Mouse (Mus musculus): ENCODE data around the gene Cnot3. TPM values are rescaled to one million over a fixed set of nuclear protein-coding genes. Genes with fewer than 3 reads are reported as not detected.
A peak's percentile ranks its signal among the peaks of the same experiment; 100 is the strongest.

Cnot3 gene
- polyA plus RNA-seq, 1 experiment = 53.8 TPM

- peaks cover 62% of the 10 kb centered on the region for H3K36me3 ChIP-seq (ENCODE audit: control insufficient read depth)
- TF ChIP-seq TAL1 (IDR thresholded peaks at IDR 0.05; ENCODE audit: low read length) (no peak), GATA1 (IDR thresholded peaks at IDR 0.05; ENCODE audit: low read length) (no peak)
- no peaks in the 10 kb centered on the region for H3K27me3 ChIP-seq (ENCODE audit: control insufficient read depth)
- H3K9me3 ChIP-seq (ENCODE audit: control insufficient read depth, low read length) = no peaks in the 10 kb centered on the region
- peak overlapping the region; percentile 83 for H3K4me3 ChIP-seq (replicated peaks)
- peaks cover 44% of the 10 kb centered on the region for H3K4me1 ChIP-seq (ENCODE audit: control insufficient read depth)
Observed at GRCm38 (mm10) chr7:3643843-3644242, 1.2 kb upstream of the Cnot3 start.

GRCm38 (mm10) chr7:3644348-3644671, 758 bp upstream of the Cnot3 start:
- peak overlapping the region; percentile 83 for H3K4me3 ChIP-seq (replicated peaks)
- H3K9me3 ChIP-seq (ENCODE audit: control insufficient read depth, low read length) = no peaks in the 10 kb centered on the region
- peaks cover 45% of the 10 kb centered on the region for H3K4me1 ChIP-seq (ENCODE audit: control insufficient read depth)
- H3K36me3 ChIP-seq (ENCODE audit: control insufficient read depth) = peaks cover 62% of the 10 kb centered on the region
- H3K27me3 ChIP-seq (ENCODE audit: control insufficient read depth) = no peaks in the 10 kb centered on the region
- TF ChIP-seq GATA1 (IDR thresholded peaks at IDR 0.05; ENCODE audit: low read length) (peak; percentile 72), TAL1 (IDR thresholded peaks at IDR 0.05; ENCODE audit: low read length) (no peak)

- peaks cover 45% of the 10 kb centered on the region for H3K4me1 ChIP-seq (ENCODE audit: control insufficient read depth)
Observed at GRCm38 (mm10) chr7:3645488-3646025, 489 bp downstream of the Cnot3 start.

GRCm38 (mm10) chr7:3646188-3646587, 1.1 kb downstream of the Cnot3 start:
- H3K36me3 ChIP-seq (ENCODE audit: control insufficient read depth) = peaks cover 62% of the 10 kb centered on the region
- no peak for TF ChIP-seq TAL1 (IDR thresholded peaks at IDR 0.05; ENCODE audit: low read length)
- no peak for TF ChIP-seq GATA1 (IDR thresholded peaks at IDR 0.05; ENCODE audit: low read length)
- H3K4me3 ChIP-seq (replicated peaks) = peak overlapping the region; percentile 83
- H3K27me3 ChIP-seq (ENCODE audit: control insufficient read depth) = no peaks in the 10 kb centered on the region
- peaks cover 45% of the 10 kb centered on the region for H3K4me1 ChIP-seq (ENCODE audit: control insufficient read depth)
- H3K9me3 ChIP-seq (ENCODE audit: control insufficient read depth, low read length) = no peaks in the 10 kb centered on the region

More at GRCm38 (mm10) chr7:3645488-3646025, 489 bp downstream of the Cnot3 start:
- Histone ChIP-seq H3K4me3 (replicated peaks) (peak overlapping the region; percentile 83), H3K36me3 (ENCODE audit: control insufficient read depth) (peaks cover 62% of the 10 kb centered on the region), H3K27me3 (ENCODE audit: control insufficient read depth) (no peaks in the 10 kb centered on the region), H3K9me3 (ENCODE audit: control insufficient read depth, low read length) (no peaks in the 10 kb centered on the region)
- TF ChIP-seq GATA1 (IDR thresholded peaks at IDR 0.05; ENCODE audit: low read length) = no peak
- TF ChIP-seq TAL1 (IDR thresholded peaks at IDR 0.05; ENCODE audit: low read length) = no peak

DNA sequence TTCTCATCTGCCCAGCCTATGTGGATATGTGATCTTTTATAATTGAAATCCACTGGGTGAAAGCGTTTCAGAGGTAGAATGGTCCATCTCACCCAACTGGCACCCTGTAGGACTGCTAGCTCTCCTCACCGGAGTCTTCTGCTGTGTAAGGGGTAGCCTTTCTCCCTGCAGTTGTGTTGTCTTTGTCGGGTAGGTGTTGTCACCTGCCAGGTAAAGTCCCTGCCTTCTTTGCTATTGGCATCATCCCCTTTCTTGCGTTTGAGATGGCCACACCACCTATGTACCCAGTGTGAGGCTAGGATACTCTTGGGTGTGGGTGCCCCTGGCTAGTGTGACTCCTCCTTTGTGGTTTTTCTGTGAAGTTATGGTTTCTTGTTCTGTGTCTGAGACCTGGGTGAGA, 1.6 kb downstream of the Cnot3 start:
- H3K4me3 ChIP-seq (replicated peaks) = peak overlapping the region; percentile 83
- H3K4me1 ChIP-seq (ENCODE audit: control insufficient read depth) = peaks cover 45% of the 10 kb centered on the region
- TF ChIP-seq GATA1 (IDR thresholded peaks at IDR 0.05; ENCODE audit: low read length) (no peak), TAL1 (IDR thresholded peaks at IDR 0.05; ENCODE audit: low read length) (no peak)
- H3K36me3 ChIP-seq (ENCODE audit: control insufficient read depth) = peaks cover 62% of the 10 kb centered on the region
- no peaks in the 10 kb centered on the region for H3K9me3 ChIP-seq (ENCODE audit: control insufficient read depth, low read length)
- no peaks in the 10 kb centered on the region for H3K27me3 ChIP-seq (ENCODE audit: control insufficient read depth)

DNA sequence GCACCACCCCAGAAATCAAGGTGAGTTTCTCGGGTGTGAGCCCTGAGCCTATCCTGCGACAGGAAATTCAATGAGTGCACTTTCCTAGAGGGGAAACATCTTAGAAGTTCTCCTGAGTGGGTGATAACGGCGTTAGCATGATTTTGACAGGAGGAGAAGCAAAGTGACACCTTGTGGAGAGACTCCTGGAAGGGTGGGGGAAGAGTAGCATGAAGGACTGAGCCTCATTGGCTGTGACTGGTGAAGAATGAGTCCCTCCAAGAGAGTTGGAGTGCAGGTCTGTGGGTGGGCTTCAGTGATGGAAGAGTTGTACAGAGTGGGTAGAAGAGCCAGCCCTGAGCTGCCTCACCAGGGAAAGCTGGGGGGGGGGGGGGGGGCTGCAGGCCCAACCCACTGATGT, 11.9 kb downstream of the Cnot3 start:
- Histone ChIP-seq H3K4me3 (replicated peaks) (no peak overlapping the region), H3K27me3 (ENCODE audit: control insufficient read depth) (no peaks in the 10 kb centered on the region), H3K36me3 (ENCODE audit: control insufficient read depth) (peaks cover 100% of the 10 kb centered on the region), H3K4me1 (ENCODE audit: control insufficient read depth) (peaks cover 2% of the 10 kb centered on the region), H3K9me3 (ENCODE audit: control insufficient read depth, low read length) (no peaks in the 10 kb centered on the region)
- TF ChIP-seq TAL1 (IDR thresholded peaks at IDR 0.05; ENCODE audit: low read length) (no peak), GATA1 (IDR thresholded peaks at IDR 0.05; ENCODE audit: low read length) (no peak)

GRCm38 (mm10) chr7:3658578-3658977, 13.5 kb downstream of the Cnot3 start:
- TF ChIP-seq GATA1 (IDR thresholded peaks at IDR 0.05; ENCODE audit: low read length) (no peak), TAL1 (IDR thresholded peaks at IDR 0.05; ENCODE audit: low read length) (no peak)

GRCm38 (mm10) chr7:3664524-3665214, 19.6 kb downstream of the Cnot3 start:
- no peak for TF ChIP-seq GATA1 (IDR thresholded peaks at IDR 0.05; ENCODE audit: low read length)
- no peak for TF ChIP-seq TAL1 (IDR thresholded peaks at IDR 0.05; ENCODE audit: low read length)
- peak overlapping the region; percentile 76 for H3K4me3 ChIP-seq (replicated peaks)
- peaks cover 42% of the 10 kb centered on the region for H3K36me3 ChIP-seq (ENCODE audit: control insufficient read depth)
- no peaks in the 10 kb centered on the region for H3K27me3 ChIP-seq (ENCODE audit: control insufficient read depth)
- no peaks in the 10 kb centered on the region for H3K9me3 ChIP-seq (ENCODE audit: control insufficient read depth, low read length)
- H3K4me1 ChIP-seq (ENCODE audit: control insufficient read depth) = peaks cover 42% of the 10 kb centered on the region

More at GRCm38 (mm10) chr7:3658578-3658977, 13.5 kb downstream of the Cnot3 start:
- Histone ChIP-seq H3K4me1 (ENCODE audit: control insufficient read depth) (peaks cover 7% of the 10 kb centered on the region), H3K27me3 (ENCODE audit: control insufficient read depth) (no peaks in the 10 kb centered on the region), H3K9me3 (ENCODE audit: control insufficient read depth, low read length) (no peaks in the 10 kb centered on the region), H3K4me3 (replicated peaks) (no peak overlapping the region), H3K36me3 (ENCODE audit: control insufficient read depth) (peaks cover 100% of the 10 kb centered on the region)

- Histone ChIP-seq H3K9me3 (ENCODE audit: control insufficient read depth, low read length) (no peaks in the 10 kb centered on the region), H3K4me1 (ENCODE audit: control insufficient read depth) (peaks cover 42% of the 10 kb centered on the region), H3K27me3 (ENCODE audit: control insufficient read depth) (no peaks in the 10 kb centered on the region), H3K4me3 (replicated peaks) (peak within 1 kb of the TSS; percentile 76), H3K36me3 (ENCODE audit: control insufficient read depth) (peaks cover 34% of the 10 kb centered on the region)
- TF ChIP-seq GATA1 (IDR thresholded peaks at IDR 0.05; ENCODE audit: low read length) (no peak), TAL1 (IDR thresholded peaks at IDR 0.05; ENCODE audit: low read length) (no peak)
Observed at GRCm38 (mm10) chr7:3665215-3666114, 20.4 kb downstream of the Cnot3 start, which contains the start of gene Leng1. Gene Leng1 (minus strand): TSS chr7:3665840.

Data from erythroblast, embryonic 14.5 days (primary cell).